Mouse (Mus musculus) embryonic facial prominence, embryonic 12.5 days (tissue): ENCODE measurements around the gene Tekt5. TPM values are rescaled to one million over a fixed set of nuclear protein-coding genes. Genes with fewer than 3 reads are reported as not detected.

Source experiments
- ATAC-seq: fragments of 200-750 bp; cut with Nextera tagmentation; 2 replicates; pipeline ENCODE4 v1.8.0; 2017; ENCODE audit not compliant: insufficient number of reproducible peaks, insufficient read depth, low FRiP score, low TSS enrichment
- H3K27ac ChIP-seq: fragments of 300-500 bp; sonication (generic); 2 replicates; pipeline ENCODE4 v1.5.1; 2016; ENCODE audit warnings: mild to moderate bottlenecking
- H3K27me3 ChIP-seq: fragments of 300-500 bp; sonication (generic); 2 replicates; pipeline ENCODE4 v1.6.1; 2016; ENCODE audit warnings: mild to moderate bottlenecking, moderate library complexity
- H3K36me3 ChIP-seq: fragments of 300-500 bp; sonication (generic); 2 replicates; pipeline ENCODE4 v1.6.1; 2016; ENCODE audit warnings: mild to moderate bottlenecking
- H3K4me1 ChIP-seq: fragments of 300-500 bp; sonication (generic); 2 replicates; pipeline ENCODE4 v1.6.1; 2016
- H3K4me2 ChIP-seq: fragments of 300-500 bp; sonication (generic); replicated peaks from 2 replicates; pipeline ENCODE4 v1.6.1; 2016; ENCODE audit warnings: mild to moderate bottlenecking, moderate library complexity
- H3K4me3 ChIP-seq: fragments of 300-500 bp; sonication (generic); 2 replicates; pipeline ENCODE4 v1.5.1; 2016; ENCODE audit warnings: mild to moderate bottlenecking
- H3K9ac ChIP-seq: fragments of 300-500 bp; sonication (generic); 2 replicates; pipeline ENCODE4 v1.6.1; 2016; ENCODE audit warnings: mild to moderate bottlenecking, moderate library complexity
- H3K9me3 ChIP-seq: fragments of 300-500 bp; sonication (generic); 2 replicates; pipeline ENCODE4 v1.6.1; 2016; ENCODE audit warnings: mild to moderate bottlenecking, moderate library complexity
- WGBS: fragments of 180-500 bp; shearing (Covaris S2); methylation state at CpG from one replicate; pipeline ENCODE4 v1.1.7; 2016; 5-methylcytosine and 5-hydroxymethylcytosine counted together
- polyA plus RNA-seq: library from polyadenylated mRNA; unstranded; fragments of >200 nt; fragmentation: Nextera tagmentation; extraction: Ambion mirVana; gene quantifications from 2 replicates; pipeline ENCODE4 v1.2.1, GENCODE M21; 2016

The Tekt5 gene
- polyA plus RNA-seq: not detected in 2 replicates

DNA sequence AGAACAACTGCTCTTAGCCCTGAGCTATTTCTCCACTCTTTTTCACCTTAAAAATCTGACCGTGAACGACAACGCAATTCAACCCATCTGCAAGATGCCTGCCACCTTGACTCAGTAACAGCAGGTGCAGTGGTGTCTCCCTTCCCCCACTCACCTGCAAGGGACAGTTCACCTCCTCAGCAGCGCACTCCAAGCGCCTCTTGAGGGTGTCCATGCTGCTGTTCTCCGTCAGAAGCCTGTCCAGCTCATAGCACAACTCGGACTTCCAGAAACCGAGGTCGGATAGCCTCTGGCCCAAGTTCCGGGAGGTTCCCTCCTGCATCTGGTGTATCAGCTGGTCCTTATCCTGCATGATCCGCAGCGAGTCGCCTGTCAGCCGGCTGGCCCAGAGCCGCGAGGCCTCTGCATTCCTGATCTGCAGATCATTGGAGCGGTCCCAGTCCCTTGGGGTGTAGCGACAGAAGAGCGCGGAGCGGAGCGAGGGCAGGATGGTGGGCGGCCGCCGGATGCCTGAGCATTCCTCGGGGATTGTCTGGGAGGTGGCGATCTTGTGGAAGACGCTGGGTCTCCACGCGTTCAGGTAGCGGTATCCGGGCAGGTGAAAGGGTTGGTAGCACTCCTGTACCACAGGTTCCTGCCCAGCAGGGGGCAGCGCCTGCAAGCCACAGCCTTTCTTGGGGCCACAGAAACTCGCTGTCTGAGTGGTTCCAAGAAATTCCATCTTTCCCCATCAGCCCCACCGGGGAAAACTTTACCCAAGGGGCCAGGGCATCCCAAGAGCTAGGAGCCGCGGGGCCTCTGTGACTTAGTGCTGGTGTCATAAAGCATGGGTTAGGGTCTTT, at the start of gene Tekt5:
TSS of gene Tekt5 (minus strand) at position 792 of the 842 bp plus-strand sequence.
- WGBS: 6% methylated on average over 37 of the region's 37 CpGs
- peak within 1 kb of the TSS; percentile 22 for H3K4me3 ChIP-seq
- H3K36me3 ChIP-seq: no peaks in the 10 kb centered on the region
- H3K27ac ChIP-seq: no peak within 1 kb of the TSS
- H3K27me3 ChIP-seq: peaks cover 24% of the 10 kb centered on the region
- H3K9ac ChIP-seq: peak within 1 kb of the TSS; percentile 38; the same call in 1 of the 2 replicates
- H3K4me1 ChIP-seq: peaks cover 6% of the 10 kb centered on the region; the same call in 1 of the 2 replicates
- no peak for ATAC-seq
- no peaks in the 10 kb centered on the region for H3K9me3 ChIP-seq
- H3K4me2 ChIP-seq: peak within 1 kb of the TSS; percentile 47

DNA sequence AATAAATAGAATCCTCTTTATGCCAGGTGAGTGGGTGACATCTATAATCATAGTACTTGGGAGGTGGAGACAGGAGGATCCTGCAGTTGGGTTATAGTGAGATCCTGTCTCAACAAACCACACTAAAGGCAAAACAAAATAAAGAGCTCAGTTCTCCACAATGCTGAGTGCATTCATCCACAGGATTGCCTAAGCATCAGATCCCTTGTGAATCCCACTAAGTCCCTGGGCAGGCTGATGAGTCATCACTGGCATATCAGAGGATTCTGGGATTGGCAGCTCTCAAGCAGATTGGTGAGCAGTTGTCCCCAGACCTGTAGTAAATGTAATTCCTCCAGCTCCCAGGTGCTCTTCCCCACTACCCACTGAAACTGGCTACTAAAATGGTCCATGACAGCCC, 48.4 kb upstream of the Tekt5 start:
- Histone ChIP-seq H3K9me3 (no peaks in the 10 kb centered on the region), H3K27ac (no peak overlapping the region), H3K9ac (no peak overlapping the region), H3K36me3 (no peaks in the 10 kb centered on the region), H3K4me3 (no peak overlapping the region), H3K4me2 (no peak overlapping the region), H3K4me1 (peaks cover 19% of the 10 kb centered on the region), H3K27me3 (no peaks in the 10 kb centered on the region)
- ATAC-seq: no peak

DNA sequence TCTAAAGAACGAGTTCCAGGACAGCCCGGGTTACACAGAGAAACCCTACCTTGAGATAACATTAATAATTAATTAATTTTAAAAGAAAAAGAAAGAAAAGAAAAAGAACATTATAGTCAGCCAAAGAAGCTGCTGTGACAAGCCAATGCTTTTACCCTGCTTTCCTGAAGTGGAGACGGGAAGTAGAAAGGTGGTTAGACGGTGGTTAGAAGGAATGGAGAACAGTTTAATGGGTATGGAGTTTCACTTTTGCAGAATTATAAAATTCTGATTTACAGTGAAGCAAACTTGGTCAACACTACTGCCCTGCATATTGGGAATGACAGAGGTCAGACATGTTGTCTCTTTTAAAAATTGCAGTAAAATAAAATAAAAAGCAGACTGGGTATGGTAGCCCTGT, 46.5 kb upstream of the Tekt5 start:
- Histone ChIP-seq H3K4me1 (peaks cover 11% of the 10 kb centered on the region), H3K27me3 (no peaks in the 10 kb centered on the region), H3K4me2 (no peak overlapping the region), H3K36me3 (0 out of 2 replicates have a peak, but pooled peaks cover 7% of the 10 kb centered on the region), H3K27ac (no peak overlapping the region), H3K9me3 (no peaks in the 10 kb centered on the region), H3K9ac (no peak overlapping the region), H3K4me3 (no peak overlapping the region)
- ATAC-seq: no peak
- WGBS: 83% methylated on average over 4 of the region's 4 CpGs

DNA sequence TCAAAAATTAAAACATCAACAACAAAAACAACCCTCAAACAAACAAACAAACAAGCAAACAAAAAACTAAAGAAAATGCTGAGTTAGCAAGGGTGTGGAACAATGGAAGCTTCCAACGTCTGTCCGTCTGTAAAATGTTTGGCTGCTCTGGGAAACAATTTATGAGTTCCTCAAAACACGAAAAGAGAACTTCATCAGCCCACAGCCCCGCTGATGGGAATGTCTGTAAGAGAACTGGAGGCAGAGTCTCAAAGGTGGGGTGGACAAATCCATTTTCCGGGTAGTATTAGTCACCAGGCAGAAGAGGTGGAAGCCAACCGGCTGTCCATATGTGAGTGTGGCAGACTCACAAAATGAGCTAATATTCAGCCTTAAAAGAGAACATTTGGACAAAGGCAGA, 46.0 kb upstream of the Tekt5 start:
- no peak overlapping the region for H3K27ac ChIP-seq
- 0 out of 2 replicates have a peak, but pooled peaks cover 7% of the 10 kb centered on the region for H3K36me3 ChIP-seq
- WGBS: 86% methylated on average over 6 of the region's 6 CpGs
- no peaks in the 10 kb centered on the region for H3K9me3 ChIP-seq
- no peaks in the 10 kb centered on the region for H3K27me3 ChIP-seq
- no peak overlapping the region for H3K9ac ChIP-seq
- peaks cover 7% of the 10 kb centered on the region for H3K4me1 ChIP-seq
- ATAC-seq: no peak
- no peak overlapping the region for H3K4me3 ChIP-seq
- H3K4me2 ChIP-seq: no peak overlapping the region

DNA sequence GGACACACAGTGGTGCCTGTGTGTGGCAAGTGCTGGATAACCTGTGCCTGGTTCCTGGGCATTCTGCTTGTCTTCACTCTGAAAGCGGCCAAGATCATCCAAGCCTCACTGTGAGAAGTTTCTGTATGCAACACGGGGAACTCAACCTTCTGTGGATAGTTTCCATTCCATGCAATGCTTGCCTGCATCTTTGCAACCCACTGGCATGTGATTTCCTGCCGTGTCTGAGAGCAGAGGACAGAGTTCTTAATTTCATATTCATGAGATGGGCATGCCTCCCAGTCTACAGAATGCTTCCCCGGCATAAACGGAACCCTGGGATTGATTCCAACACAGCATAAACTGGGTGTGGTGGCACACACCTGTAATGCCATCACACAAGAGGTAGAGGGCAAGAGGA, 42.8 kb upstream of the Tekt5 start:
- no peaks in the 10 kb centered on the region for H3K9me3 ChIP-seq
- H3K27me3 ChIP-seq: no peaks in the 10 kb centered on the region
- no peak overlapping the region for H3K4me2 ChIP-seq
- H3K4me3 ChIP-seq: no peak overlapping the region
- no peak overlapping the region for H3K9ac ChIP-seq
- WGBS: 87% methylated on average over 5 of the region's 5 CpGs
- H3K36me3 ChIP-seq: 0 out of 2 replicates have a peak, but pooled peaks cover 7% of the 10 kb centered on the region
- no peaks in the 10 kb centered on the region for H3K4me1 ChIP-seq
- H3K27ac ChIP-seq: no peak overlapping the region
- no peak for ATAC-seq

DNA sequence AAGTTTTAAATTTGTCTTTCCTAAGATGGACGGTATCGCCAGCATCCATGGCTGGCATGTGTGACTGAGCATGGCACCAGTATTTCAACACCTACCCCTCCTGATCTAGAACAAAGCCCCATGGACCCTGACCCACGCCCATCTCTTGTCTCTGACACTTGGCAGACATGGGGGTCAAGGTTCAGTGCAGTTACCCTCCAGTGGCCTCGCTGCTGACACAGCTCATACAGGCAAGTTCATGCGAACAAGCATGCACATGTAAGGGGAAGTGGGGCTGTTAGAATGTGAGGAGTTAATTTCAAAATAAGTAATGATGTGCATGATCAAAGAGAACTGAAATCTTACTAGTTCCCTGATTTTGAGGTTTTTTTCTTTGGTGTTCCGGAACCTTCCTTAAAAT, 40.9 kb upstream of the Tekt5 start:
- Histone ChIP-seq H3K4me1 (no peaks in the 10 kb centered on the region), H3K27ac (no peak overlapping the region), H3K4me3 (no peak overlapping the region), H3K4me2 (no peak overlapping the region), H3K36me3 (0 out of 2 replicates have a peak, but pooled peaks cover 7% of the 10 kb centered on the region), H3K9ac (no peak overlapping the region), H3K27me3 (no peaks in the 10 kb centered on the region), H3K9me3 (no peaks in the 10 kb centered on the region)
- WGBS: 73% methylated on average over 6 of the region's 6 CpGs
- ATAC-seq: no peak

DNA sequence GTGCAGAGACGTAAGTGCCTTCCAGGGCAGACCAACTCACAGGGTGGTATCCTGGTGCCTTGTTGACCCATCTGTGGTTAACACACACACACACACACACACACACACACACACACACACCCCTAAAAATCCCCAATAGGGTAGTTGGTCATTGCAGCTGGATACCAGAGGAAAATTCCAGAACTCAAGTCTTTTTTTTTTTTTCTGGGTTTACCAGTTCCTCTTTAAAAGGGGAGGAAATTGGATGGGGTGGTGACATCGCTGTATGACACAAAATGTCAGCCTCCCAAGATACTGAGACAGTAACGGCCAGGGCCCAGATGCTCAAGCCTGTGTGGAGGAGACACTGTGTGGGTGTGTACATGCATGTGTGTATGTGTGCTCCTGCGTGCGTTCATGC, 38.1 kb upstream of the Tekt5 start:
- Histone ChIP-seq H3K9ac (no peak overlapping the region), H3K27ac (no peak overlapping the region), H3K9me3 (no peaks in the 10 kb centered on the region), H3K4me1 (no peaks in the 10 kb centered on the region), H3K36me3 (0 out of 2 replicates have a peak, but pooled peaks cover 3% of the 10 kb centered on the region), H3K4me3 (no peak overlapping the region), H3K27me3 (no peaks in the 10 kb centered on the region), H3K4me2 (no peak overlapping the region)
- no peak for ATAC-seq
- WGBS: 85% methylated on average over 5 of the region's 5 CpGs

DNA sequence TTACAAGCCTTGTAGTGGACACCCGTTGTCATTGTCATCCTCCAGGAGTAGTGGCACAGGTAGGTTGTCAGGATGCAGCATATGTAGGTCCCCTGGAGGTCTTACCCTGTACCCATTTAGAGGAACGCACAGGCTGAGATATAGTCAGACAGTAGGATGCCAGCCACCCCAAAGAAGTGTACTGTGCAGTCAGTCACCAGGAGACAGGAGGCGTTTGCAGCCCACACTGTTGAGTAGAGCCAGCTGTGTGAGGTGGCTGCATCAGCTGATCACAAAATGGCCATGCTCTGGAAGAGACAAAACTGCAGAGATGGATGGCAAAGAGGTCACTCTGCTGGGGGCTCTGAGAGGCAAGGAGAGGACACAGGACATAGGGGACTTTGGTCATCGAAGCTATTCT, 37.1 kb upstream of the Tekt5 start:
- 83% methylated on average over 4 of the region's 4 CpGs for whole genome bisulfite sequencing
- no peak overlapping the region for H3K4me3 ChIP-seq
- peaks cover 2% of the 10 kb centered on the region for H3K36me3 ChIP-seq
- no peak overlapping the region for H3K27ac ChIP-seq
- H3K4me2 ChIP-seq: no peak overlapping the region
- no peaks in the 10 kb centered on the region for H3K27me3 ChIP-seq
- no peaks in the 10 kb centered on the region for H3K9me3 ChIP-seq
- no peak overlapping the region for H3K9ac ChIP-seq
- H3K4me1 ChIP-seq: no peaks in the 10 kb centered on the region
- no peak for ATAC-seq

DNA sequence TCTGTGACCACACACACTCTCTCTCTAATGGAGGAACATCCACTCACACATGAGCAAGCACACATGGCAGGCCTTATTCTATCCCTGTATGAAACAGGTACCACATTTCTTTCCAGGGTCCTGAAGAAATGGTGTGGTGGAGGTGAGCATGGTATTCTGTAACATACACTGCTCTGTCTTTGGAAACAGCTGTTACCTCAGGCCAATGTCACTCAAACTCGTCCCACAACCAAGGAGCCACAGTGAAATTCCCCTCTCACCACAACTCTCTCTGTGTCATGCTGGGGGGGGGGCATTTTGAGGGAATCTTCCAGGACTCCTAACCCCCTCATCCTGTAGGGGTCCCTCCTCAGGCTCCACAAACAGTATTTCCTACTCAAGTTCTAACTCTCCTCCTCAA, 36.6 kb upstream of the Tekt5 start:
- Histone ChIP-seq H3K4me2 (no peak overlapping the region), H3K9ac (no peak overlapping the region), H3K36me3 (peaks cover 6% of the 10 kb centered on the region), H3K9me3 (no peaks in the 10 kb centered on the region), H3K4me1 (no peaks in the 10 kb centered on the region), H3K27me3 (no peaks in the 10 kb centered on the region), H3K4me3 (no peak overlapping the region), H3K27ac (no peak overlapping the region)
- ATAC-seq: no peak
- 79% methylated on average over 1 of the region's 1 CpGs for WGBS

DNA sequence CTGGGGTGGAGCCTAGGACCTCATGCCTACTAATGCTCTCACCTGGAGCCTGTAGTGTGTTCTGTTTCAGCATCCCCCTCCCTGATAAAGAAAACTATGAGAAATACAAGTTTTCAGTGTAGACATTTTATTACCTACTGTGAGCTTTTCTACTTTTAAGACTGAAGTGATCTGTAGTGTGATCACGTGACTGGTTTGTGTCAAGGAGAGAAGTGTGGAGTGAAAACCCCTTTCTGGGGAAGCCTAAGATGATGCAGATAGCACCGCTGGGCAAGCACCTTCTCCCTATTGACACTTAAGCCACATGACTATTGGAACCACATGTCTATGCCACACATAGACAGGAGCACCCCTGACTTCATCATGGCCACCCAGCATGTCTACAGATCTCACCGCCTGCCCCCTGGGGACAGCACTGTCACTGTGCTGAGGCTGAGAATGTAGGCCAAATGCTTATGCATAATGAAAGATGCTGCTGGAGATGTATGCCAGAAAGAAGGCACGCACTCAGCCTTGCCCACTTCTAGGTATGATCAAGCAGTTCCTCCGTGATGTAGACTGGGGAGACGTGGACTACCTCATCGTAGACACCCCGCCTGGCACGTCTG, 25.3 kb upstream of the Tekt5 start:
- 96% methylated on average over 9 of the region's 9 CpGs for WGBS
- no peak overlapping the region for H3K4me3 ChIP-seq
- no peak overlapping the region for H3K27ac ChIP-seq
- peaks cover 95% of the 10 kb centered on the region for H3K36me3 ChIP-seq
- no peak overlapping the region for H3K4me2 ChIP-seq
- no peak overlapping the region for H3K9ac ChIP-seq
- no peaks in the 10 kb centered on the region for H3K4me1 ChIP-seq
- H3K9me3 ChIP-seq: no peaks in the 10 kb centered on the region
- ATAC-seq: no peak
- H3K27me3 ChIP-seq: no peaks in the 10 kb centered on the region

DNA sequence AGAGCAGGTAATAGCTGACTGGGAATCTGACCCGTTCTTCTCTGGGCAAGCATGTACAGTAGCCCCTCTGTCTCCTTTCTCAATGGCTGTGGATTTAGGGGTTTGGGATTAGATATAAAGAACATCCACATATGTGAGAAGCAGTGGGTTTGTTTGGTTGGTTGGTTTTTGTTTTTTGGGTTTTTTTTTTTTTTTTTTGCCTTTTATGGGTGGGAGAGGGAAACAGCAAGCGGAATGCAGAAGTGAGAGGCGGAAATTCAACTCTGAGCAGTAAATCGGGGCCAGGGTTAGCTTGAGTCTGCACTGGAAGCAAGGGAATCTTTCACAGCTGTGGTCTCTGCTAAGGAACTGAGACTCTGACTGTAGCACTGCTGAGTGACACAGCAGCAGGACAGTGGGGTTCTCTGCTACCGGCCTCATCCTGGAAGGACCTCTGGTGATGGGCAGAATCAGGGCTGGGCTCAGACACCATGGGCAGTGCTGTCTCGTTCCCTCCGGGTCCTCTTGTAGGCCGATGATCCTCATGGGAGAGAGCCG, 22.5 kb upstream of the Tekt5 start:
- no peaks in the 10 kb centered on the region for H3K9me3 ChIP-seq
- no peak overlapping the region for H3K4me2 ChIP-seq
- no peak for ATAC-seq
- H3K4me1 ChIP-seq: no peaks in the 10 kb centered on the region
- no peaks in the 10 kb centered on the region for H3K27me3 ChIP-seq
- 93% methylated on average over 9 of the region's 9 CpGs for WGBS
- no peak overlapping the region for H3K4me3 ChIP-seq
- no peak overlapping the region for H3K27ac ChIP-seq
- no peak overlapping the region for H3K9ac ChIP-seq
- peaks cover 91% of the 10 kb centered on the region for H3K36me3 ChIP-seq

DNA sequence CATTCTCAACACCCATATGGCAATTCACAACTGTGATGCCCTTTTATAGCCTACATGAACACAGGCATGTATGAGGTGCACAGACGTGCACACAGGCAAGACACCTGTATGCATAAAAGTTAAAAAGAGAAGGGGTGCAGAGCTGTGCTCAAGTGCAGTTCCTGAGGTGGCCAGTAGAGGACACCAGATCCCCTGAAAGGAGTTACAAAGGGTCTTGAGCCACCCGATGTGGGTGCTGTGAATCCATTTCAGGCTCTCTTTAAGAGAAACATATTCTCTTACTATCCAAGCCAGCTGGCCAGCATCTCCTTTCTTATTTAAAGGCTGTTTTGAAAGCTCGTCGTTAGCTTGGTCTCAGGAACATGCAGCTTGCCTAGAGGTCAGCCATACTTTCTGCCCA, 21.6 kb upstream of the Tekt5 start:
- no peaks in the 10 kb centered on the region for H3K27me3 ChIP-seq
- no peaks in the 10 kb centered on the region for H3K9me3 ChIP-seq
- H3K27ac ChIP-seq: no peak overlapping the region
- peaks cover 5% of the 10 kb centered on the region for H3K4me1 ChIP-seq
- H3K4me3 ChIP-seq: no peak overlapping the region
- no peak overlapping the region for H3K4me2 ChIP-seq
- H3K36me3 ChIP-seq: peaks cover 82% of the 10 kb centered on the region
- WGBS: 96% methylated on average over 4 of the region's 4 CpGs
- no peak overlapping the region for H3K9ac ChIP-seq
- ATAC-seq: no peak
